Mouse (Mus musculus): ENCODE measurements around the gene Agr2. TPM values are rescaled to one million over a fixed set of nuclear protein-coding genes. Genes with fewer than 3 reads are reported as not detected.

Gene Agr2
- polyA plus RNA-seq, 1 experiment from 2014 or later, result 1.5 TPM

- H3K4me2 ChIP-seq, result no peak overlapping the region
- H3K27ac ChIP-seq, result no peak overlapping the region
- no peaks in the 10 kb centered on the region for H3K27me3 ChIP-seq
- WGBS, result 78% methylated on average over 5 of the region's 5 CpGs
- no peak overlapping the region for H3K4me3 ChIP-seq
- peaks cover 10% of the 10 kb centered on the region; the same call in 1 of the 2 replicates for H3K36me3 ChIP-seq (ENCODE audit: poor library complexity, severe bottlenecking)
- no peaks in the 10 kb centered on the region; the same call in 1 of the 2 replicates for H3K4me1 ChIP-seq
- no peak for ATAC-seq
- 0 out of 2 replicates have a peak, but pooled peaks cover 7% of the 10 kb centered on the region for H3K9me3 ChIP-seq (replicated peaks)
- H3K9ac ChIP-seq, result no peak overlapping the region
These were observed 36.4 kb downstream of the Agr2 start for GRCm38 (mm10) chr12:36028968-36029645.

GRCm38 (mm10) chr12:36029687-36030086, 37.0 kb downstream of the Agr2 start:
- 0 out of 2 replicates have a peak, but pooled peaks cover 8% of the 10 kb centered on the region for H3K9me3 ChIP-seq (replicated peaks)
- ATAC-seq, result no peak
- no peak overlapping the region for H3K27ac ChIP-seq
- no peak overlapping the region for H3K9ac ChIP-seq
- no peaks in the 10 kb centered on the region; the same call in 1 of the 2 replicates for H3K4me1 ChIP-seq
- no peak overlapping the region for H3K4me3 ChIP-seq
- peaks cover 10% of the 10 kb centered on the region; the same call in 1 of the 2 replicates for H3K36me3 ChIP-seq (ENCODE audit: poor library complexity, severe bottlenecking)
- 87% methylated on average over 4 of the region's 6 CpGs for WGBS
- no peaks in the 10 kb centered on the region for H3K27me3 ChIP-seq
- no peak overlapping the region for H3K4me2 ChIP-seq

GRCm38 (mm10) chr12:36030660-36031363, 38.1 kb downstream of the Agr2 start:
- peaks cover 13% of the 10 kb centered on the region; the same call in 1 of the 2 replicates for H3K9me3 ChIP-seq (replicated peaks)
- H3K9ac ChIP-seq, result no peak overlapping the region
- 91% methylated on average over 12 of the region's 12 CpGs for WGBS
- no peak overlapping the region for H3K27ac ChIP-seq
- H3K4me3 ChIP-seq, result no peak overlapping the region
- H3K27me3 ChIP-seq, result no peaks in the 10 kb centered on the region
- H3K36me3 ChIP-seq (ENCODE audit: poor library complexity, severe bottlenecking), result peaks cover 10% of the 10 kb centered on the region; the same call in 1 of the 2 replicates
- H3K4me1 ChIP-seq, result no peaks in the 10 kb centered on the region; the same call in 1 of the 2 replicates
- H3K4me2 ChIP-seq, result no peak overlapping the region
- ATAC-seq, result no peak; the same call in 1 of the 2 replicates

- 82% methylated on average over 4 of the region's 4 CpGs for WGBS
- Histone ChIP-seq H3K27ac (no peak overlapping the region), H3K27me3 (no peaks in the 10 kb centered on the region), H3K36me3 (ENCODE audit: poor library complexity, severe bottlenecking) (peaks cover 23% of the 10 kb centered on the region; the same call in 1 of the 2 replicates), H3K4me2 (no peak overlapping the region), H3K9ac (no peak overlapping the region), H3K4me1 (no peaks in the 10 kb centered on the region; the same call in 1 of the 2 replicates), H3K9me3 (replicated peaks) (peaks cover 23% of the 10 kb centered on the region; the same call in 1 of the 2 replicates), H3K4me3 (no peak overlapping the region)
- ATAC-seq, result no peak
These were observed 39.7 kb downstream of the Agr2 start for GRCm38 (mm10) chr12:36032419-36032818.

GRCm38 (mm10) chr12:36035501-36035900, 42.8 kb downstream of the Agr2 start:
- Histone ChIP-seq H3K9ac (no peak overlapping the region), H3K27me3 (no peaks in the 10 kb centered on the region), H3K36me3 (ENCODE audit: poor library complexity, severe bottlenecking) (peaks cover 23% of the 10 kb centered on the region; the same call in 1 of the 2 replicates), H3K9me3 (replicated peaks) (peaks cover 23% of the 10 kb centered on the region; the same call in 1 of the 2 replicates), H3K27ac (no peak overlapping the region), H3K4me2 (no peak overlapping the region), H3K4me3 (no peak overlapping the region), H3K4me1 (peaks cover 13% of the 10 kb centered on the region)
- no peak for ATAC-seq
- 95% methylated on average over 6 of the region's 6 CpGs for WGBS

- no peak overlapping the region for H3K27ac ChIP-seq
- peaks cover 23% of the 10 kb centered on the region; the same call in 1 of the 2 replicates for H3K36me3 ChIP-seq (ENCODE audit: poor library complexity, severe bottlenecking)
- H3K4me1 ChIP-seq, result peaks cover 19% of the 10 kb centered on the region
- no peak overlapping the region for H3K4me3 ChIP-seq
- H3K4me2 ChIP-seq, result no peak overlapping the region
- no peak overlapping the region for H3K9ac ChIP-seq
- WGBS, result 97% methylated on average over 7 of the region's 7 CpGs
- no peaks in the 10 kb centered on the region for H3K27me3 ChIP-seq
- peaks cover 23% of the 10 kb centered on the region; the same call in 1 of the 2 replicates for H3K9me3 ChIP-seq (replicated peaks)
- no peak for ATAC-seq
These were observed 43.4 kb downstream of the Agr2 start for GRCm38 (mm10) chr12:36036121-36036520.

- 92% methylated on average over 10 of the region's 10 CpGs for WGBS
- Histone ChIP-seq H3K9me3 (replicated peaks) (peaks cover 23% of the 10 kb centered on the region; the same call in 1 of the 2 replicates), H3K27ac (no peak overlapping the region), H3K36me3 (ENCODE audit: poor library complexity, severe bottlenecking) (peaks cover 23% of the 10 kb centered on the region; the same call in 1 of the 2 replicates), H3K4me2 (no peak overlapping the region), H3K27me3 (no peaks in the 10 kb centered on the region), H3K4me1 (peaks cover 21% of the 10 kb centered on the region), H3K9ac (no peak overlapping the region), H3K4me3 (no peak overlapping the region)
- ATAC-seq, result no peak
These were observed 44.1 kb downstream of the Agr2 start for GRCm38 (mm10) chr12:36036776-36037175.

GRCm38 (mm10) chr12:36039541-36040084, 46.9 kb downstream of the Agr2 start:
- peaks cover 21% of the 10 kb centered on the region for H3K4me1 ChIP-seq
- H3K4me2 ChIP-seq, result peak overlapping the region; percentile 49
- peaks cover 15% of the 10 kb centered on the region; the same call in 1 of the 2 replicates for H3K9me3 ChIP-seq (replicated peaks)
- no peak for ATAC-seq
- H3K27ac ChIP-seq, result no peak overlapping the region; the same call in 1 of the 2 replicates
- H3K4me3 ChIP-seq, result peak overlapping the region; percentile 95
- no peaks in the 10 kb centered on the region for H3K27me3 ChIP-seq
- peak overlapping the region; percentile 5; the same call in 1 of the 2 replicates for H3K9ac ChIP-seq
- H3K36me3 ChIP-seq (ENCODE audit: poor library complexity, severe bottlenecking), result peaks cover 13% of the 10 kb centered on the region; the same call in 1 of the 2 replicates
- WGBS, result 81% methylated on average over 9 of the region's 9 CpGs

- Histone ChIP-seq H3K4me2 (peak overlapping the region; percentile 68), H3K27me3 (no peaks in the 10 kb centered on the region), H3K9ac (peak overlapping the region; percentile 98), H3K4me1 (peaks cover 21% of the 10 kb centered on the region), H3K9me3 (replicated peaks) (peaks cover 11% of the 10 kb centered on the region; the same call in 1 of the 2 replicates), H3K36me3 (ENCODE audit: poor library complexity, severe bottlenecking) (peaks cover 13% of the 10 kb centered on the region; the same call in 1 of the 2 replicates), H3K4me3 (peak overlapping the region; percentile 95), H3K27ac (no peak overlapping the region)
- no peak for ATAC-seq
- 58% methylated on average over 10 of the region's 10 CpGs for WGBS
These were observed 48.0 kb downstream of the Agr2 start for GRCm38 (mm10) chr12:36040571-36041280.

- H3K27ac ChIP-seq, result no peak overlapping the region
- H3K4me1 ChIP-seq, result peaks cover 21% of the 10 kb centered on the region
- H3K9ac ChIP-seq, result peak overlapping the region; percentile 98
- H3K9me3 ChIP-seq (replicated peaks), result 0 out of 2 replicates have a peak, but pooled peaks cover 6% of the 10 kb centered on the region
- no peaks in the 10 kb centered on the region for H3K27me3 ChIP-seq
- WGBS, result 42% methylated on average over 4 of the region's 4 CpGs
- peak overlapping the region; percentile 95 for H3K4me3 ChIP-seq
- H3K4me2 ChIP-seq, result peak overlapping the region; percentile 68
- ATAC-seq, result no peak
- H3K36me3 ChIP-seq (ENCODE audit: poor library complexity, severe bottlenecking), result peaks cover 8% of the 10 kb centered on the region; the same call in 1 of the 2 replicates
These were observed 48.5 kb downstream of the Agr2 start for GRCm38 (mm10) chr12:36041281-36041589.

- peaks cover 21% of the 10 kb centered on the region for H3K4me1 ChIP-seq
- under 1% methylated on average over 32 of the region's 50 CpGs for WGBS
These were observed 49.1 kb downstream of the Agr2 start for GRCm38 (mm10) chr12:36041703-36042347.

More at GRCm38 (mm10) chr12:36041703-36042347, 49.1 kb downstream of the Agr2 start:
- peak overlapping the region; percentile 98 for H3K9ac ChIP-seq
- H3K36me3 ChIP-seq (ENCODE audit: poor library complexity, severe bottlenecking), result peaks cover 2% of the 10 kb centered on the region; the same call in 1 of the 2 replicates
- H3K27me3 ChIP-seq, result no peaks in the 10 kb centered on the region
- peak overlapping the region; percentile 90 for H3K27ac ChIP-seq
- peak; percentile 85 for ATAC-seq
- H3K4me2 ChIP-seq, result peak overlapping the region; percentile 68
- 0 out of 2 replicates have a peak, but pooled peaks cover 2% of the 10 kb centered on the region for H3K9me3 ChIP-seq (replicated peaks)
- H3K4me3 ChIP-seq, result peak overlapping the region; percentile 95
